Mouse (Mus musculus) telencephalon, adult 2 months (tissue): ENCODE measurements around the gene Ttll11.

Experiments used
- DNase-seq: peaks from one replicate; pipeline ENCODE4 v3.0.0-alpha.2; 2011; ENCODE audit warnings: low read depth, low spot score

The Ttll11 gene

GRCm38 (mm10) chr2:35899712-35900111 is 80.0 kb downstream of the Ttll11 start:
- no peak for DNase-seq

GRCm38 (mm10) chr2:35899135-35899474 is 80.6 kb downstream of the Ttll11 start:
- no peak for DNase-seq

DNA sequence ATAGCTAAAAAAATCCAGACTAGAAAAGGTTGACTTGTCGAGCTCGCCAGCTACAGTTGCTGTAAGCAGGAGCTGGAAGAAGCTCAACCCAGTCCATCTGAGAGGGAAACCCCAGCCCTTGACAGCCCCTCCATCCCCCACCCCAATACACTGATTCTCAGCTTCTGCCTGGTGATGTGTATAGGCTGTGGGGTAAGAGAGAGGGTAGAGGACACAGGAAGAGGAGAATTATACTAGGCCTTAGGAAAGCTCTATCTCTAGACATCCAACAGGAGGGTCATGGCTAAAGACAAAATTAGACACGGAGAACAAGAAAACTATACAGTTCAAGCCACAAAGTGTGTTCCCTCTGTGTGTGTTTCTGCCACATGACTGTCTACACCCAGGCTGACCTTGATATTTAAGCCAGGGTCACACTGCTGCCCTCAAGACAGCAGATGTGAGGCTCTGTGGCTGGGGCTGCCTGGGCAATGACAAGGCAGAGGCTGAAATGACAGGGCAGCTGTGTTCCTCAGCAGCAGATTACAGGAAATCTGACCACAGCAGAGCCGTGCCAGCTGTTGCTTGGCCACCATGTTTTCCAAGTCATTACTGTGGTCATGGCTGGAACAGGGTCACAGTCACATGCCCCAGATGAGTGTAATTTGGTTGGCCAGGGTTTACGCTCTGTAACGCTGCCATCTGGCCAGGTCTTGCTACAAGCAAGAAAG is 81.1 kb downstream of the Ttll11 start:
- no peak for DNase-seq

DNA sequence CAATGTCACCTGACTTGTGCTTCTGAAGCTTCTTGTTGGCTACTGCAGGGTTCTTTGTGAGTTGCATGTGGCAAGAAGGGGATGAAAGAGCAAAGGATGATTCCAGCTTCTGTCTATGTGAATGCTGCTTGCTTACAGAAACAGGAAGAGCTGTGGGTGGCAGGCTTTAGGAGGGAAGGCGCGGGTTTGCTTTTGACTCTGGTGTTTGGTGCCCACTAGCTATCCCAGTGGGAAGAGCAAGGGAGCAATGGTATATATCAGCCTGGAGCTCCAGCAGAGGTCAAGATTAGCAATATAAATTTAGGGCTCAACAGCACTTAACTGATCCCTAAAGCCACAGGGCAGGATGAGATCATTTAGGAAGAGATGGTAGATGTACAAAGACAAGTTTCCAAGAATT is 82.6 kb downstream of the Ttll11 start:
- no peak for DNase-seq

DNA sequence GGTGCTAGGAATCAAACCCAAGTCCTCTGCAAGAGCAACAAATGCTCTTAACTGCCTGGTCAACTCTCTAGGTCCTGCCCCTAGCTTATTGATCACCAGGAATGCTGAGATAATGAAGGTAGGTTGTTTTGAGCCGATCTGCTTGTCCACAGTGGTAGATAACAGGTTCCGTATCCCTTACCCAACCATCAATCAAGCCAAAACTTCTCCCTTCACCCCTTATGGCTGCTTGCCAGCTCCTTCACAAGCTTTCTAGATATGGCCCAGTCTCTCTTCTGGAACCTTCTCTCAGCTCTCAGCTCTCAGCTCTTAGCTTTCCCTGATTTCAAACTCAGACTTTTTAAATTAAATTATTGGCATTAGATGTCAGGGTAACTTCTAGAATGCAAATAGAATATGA is 85.2 kb downstream of the Ttll11 start:
- no peak for DNase-seq

DNA sequence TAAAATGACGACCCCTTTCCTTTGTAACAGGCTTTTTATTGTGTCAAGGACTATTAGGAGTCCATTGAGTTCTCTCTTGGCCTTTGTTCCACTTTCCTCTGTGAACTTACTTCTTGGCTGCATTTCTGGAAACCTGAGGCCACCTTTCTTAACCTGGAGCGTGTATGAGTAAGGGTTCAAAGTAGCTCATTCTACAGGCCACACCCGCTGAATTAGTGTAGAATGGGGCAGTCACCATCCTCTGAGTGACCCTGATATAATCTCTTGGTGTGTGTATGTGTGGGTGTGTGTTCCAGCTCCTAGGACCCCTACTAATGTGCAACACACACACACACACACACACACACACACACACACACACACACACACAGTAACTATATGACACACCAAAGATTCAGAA is 89.1 kb downstream of the Ttll11 start:
- DNase-seq, result no peak

GRCm38 (mm10) chr2:35889776-35890175 is 89.9 kb downstream of the Ttll11 start:
- no peak for DNase-seq

DNA sequence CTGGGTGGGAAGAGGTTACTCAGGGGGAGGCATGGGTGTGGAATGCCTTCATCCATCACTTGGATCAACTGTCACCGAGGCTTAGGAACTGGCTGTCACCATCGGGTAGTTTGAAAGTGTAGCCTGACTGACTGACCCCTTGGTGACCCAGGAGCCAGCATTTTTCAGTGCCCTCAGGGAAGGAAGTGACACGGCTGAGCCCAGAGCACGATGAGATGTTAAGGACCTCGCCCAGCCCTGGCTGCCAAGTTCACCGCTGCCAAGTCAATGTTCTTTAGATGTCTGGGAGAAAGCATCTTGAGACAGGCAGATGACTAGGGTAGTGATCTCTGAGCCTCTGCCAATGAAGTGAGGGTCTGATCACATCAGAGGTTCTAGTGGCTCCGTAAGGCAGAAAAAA is 95.4 kb downstream of the Ttll11 start:
- no peak for DNase-seq

- DNase-seq, result no peak
Observed at GRCm38 (mm10) chr2:35882336-35882987, 97.3 kb downstream of the Ttll11 start.

DNA sequence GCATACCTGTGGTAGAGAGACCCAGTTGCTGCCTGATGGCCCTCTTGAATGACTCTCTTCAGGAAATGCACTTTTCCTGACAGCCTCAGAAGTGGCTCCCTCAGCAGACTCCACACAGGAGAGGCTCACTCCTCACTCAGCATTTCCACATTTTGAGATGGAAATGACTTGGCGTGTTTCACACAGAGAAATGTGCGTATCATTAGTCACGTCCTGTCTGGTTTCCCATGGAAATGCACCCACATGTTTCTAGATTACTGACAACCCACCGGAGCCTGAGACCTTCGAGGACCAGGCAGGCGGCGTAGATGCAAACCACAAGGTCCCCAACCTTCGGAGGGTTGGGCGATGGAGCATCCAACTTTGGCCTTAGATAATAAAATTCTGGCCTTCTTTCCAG is 97.8 kb downstream of the Ttll11 start:
- no peak for DNase-seq

DNA sequence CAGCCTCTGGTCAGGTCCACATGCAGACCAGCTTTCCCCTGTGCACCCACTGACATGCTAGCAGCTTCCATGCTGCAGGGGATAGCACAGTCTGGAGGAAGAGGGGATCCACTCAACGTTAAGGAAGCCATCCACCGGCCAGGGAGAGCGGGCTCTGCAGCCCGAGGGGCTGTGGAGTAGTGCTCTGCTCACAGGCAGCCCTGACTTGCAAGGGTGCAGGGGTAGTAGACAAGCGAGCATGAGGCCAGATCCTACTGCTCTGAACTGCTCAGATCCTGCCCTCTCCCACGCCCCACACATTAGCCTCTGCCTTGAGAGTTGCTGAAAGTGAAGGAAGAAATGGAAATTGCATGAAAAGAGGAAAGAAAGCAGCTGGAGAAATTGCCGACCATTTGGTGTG is 99.4 kb downstream of the Ttll11 start:
- DNase-seq, result no peak

DNA sequence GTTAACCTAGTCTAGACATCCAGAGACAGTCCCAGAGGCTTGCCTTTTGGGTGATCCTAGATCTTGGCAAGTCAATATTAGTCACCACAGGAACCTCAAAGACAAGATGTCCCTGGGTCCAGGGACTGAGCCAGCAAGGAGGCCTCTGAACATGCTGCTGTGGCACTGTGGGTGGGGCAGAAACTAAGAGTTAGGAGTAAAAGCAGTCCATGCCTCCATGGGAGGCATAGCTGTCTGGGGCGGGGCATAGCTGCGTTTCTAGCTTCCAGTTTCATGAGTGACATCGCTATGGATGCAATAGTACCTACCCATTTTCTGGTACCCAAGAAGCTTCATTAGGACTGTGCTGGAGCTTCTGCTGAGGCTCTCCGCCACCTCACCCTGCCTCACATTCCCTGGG is 99.8 kb downstream of the Ttll11 start:
- DNase-seq, result no peak

- no peak for DNase-seq
Observed at GRCm38 (mm10) chr2:35878506-35878905, 101.2 kb downstream of the Ttll11 start.

DNA sequence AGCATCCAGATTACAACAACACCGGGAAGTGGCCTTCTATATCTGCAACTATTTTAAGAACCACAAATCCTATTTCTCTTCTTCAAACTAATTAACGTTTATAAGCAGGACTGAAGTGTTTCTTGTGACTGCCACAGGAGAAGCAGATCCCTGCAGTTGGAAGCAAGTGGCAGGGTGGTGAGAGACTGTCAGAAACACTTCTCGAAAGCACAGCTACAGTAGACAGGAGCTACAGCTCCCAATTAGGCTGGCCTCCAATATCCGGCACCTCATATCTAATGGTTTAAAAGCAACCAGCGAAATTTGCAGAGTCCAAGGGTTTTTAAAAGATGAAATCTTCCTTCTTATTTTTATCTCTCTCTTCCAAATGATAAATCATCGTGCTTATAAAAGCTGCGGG is 104.1 kb downstream of the Ttll11 start:
- no peak for DNase-seq

- DNase-seq, result no peak
Observed at GRCm38 (mm10) chr2:35874421-35874820, 105.3 kb downstream of the Ttll11 start.

- no peak for DNase-seq
Observed at GRCm38 (mm10) chr2:35869165-35869564, 110.5 kb downstream of the Ttll11 start.

DNA sequence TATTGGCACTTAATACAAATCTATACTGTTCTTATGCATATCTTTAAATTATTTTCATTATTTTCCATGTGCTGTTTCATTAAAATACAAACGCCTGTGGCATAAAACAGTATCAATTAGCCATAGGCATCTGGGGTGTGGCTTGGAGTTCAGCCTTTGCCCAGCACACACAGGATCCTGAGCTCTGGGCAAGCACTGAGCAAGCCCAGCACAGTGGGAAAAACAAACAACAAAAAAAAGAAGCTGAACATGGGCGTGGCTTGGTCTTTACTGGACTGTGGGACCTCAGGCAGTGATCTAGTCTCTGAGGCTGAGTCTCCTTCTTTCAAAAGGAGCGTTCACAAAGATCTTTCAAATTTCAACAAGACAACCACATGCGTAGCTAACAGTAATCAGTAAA is 116.4 kb downstream of the Ttll11 start:
- DNase-seq, result no peak

- DNase-seq, result no peak
Observed at GRCm38 (mm10) chr2:35861185-35861584, 118.5 kb downstream of the Ttll11 start.

DNA sequence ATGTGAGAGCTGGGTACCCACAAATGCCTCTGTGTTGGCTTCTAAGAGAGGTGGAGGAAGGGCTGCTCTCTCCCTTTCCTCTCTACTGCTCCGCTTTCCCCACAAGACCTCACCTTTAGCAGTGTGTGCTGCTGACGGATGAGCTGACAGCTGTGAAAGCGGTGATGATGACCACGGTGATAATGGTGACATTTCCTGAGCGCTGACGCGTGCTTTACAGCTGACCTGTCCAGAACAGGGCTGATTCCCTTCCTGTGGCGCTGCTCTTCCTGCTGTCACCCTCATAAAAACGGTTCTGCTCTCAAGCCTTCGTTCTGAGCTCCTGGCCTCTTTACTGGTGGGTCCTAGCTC is 119.3 kb downstream of the Ttll11 start:
- no peak for DNase-seq

- no peak for DNase-seq
Observed at GRCm38 (mm10) chr2:35859708-35860393, 119.9 kb downstream of the Ttll11 start.

DNA sequence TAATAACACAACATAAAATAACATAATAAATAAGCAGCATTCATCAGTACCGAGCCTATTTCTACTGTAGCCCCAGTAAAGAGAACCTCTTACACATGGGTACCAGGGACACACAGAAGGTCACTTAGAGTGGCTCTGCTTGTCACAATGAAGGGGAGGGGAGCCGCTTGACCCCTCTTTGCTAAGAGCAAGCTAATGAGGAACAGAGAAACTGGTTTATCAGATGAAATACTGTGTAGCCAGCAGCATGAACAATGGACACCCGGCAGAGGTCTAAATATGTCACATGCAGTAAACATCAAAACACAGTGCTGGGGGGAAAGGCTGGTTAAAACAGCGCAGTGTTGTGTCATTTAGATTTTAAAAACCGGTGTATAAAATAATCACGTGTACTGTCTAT is 121.4 kb downstream of the Ttll11 start:
- no peak for DNase-seq

DNA sequence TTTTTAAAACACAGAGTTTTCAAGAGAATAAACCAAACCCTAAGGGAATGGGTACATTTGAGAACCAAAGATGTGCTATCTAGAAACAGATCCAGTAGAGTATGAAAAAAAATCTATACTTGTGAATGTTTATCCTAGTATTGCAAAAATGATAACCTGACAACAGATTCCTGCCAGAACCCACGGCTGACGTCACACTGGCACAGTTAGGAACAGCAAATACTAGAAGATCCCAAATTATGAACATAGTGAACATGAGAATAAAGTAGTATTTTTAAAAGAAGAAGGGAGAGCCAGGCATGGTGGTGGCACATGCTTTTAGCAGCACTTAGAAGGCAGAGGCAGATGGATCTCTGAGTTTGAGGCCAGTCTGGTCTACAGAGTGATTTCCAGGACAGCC is 122.8 kb downstream of the Ttll11 start:
- no peak for DNase-seq

DNA sequence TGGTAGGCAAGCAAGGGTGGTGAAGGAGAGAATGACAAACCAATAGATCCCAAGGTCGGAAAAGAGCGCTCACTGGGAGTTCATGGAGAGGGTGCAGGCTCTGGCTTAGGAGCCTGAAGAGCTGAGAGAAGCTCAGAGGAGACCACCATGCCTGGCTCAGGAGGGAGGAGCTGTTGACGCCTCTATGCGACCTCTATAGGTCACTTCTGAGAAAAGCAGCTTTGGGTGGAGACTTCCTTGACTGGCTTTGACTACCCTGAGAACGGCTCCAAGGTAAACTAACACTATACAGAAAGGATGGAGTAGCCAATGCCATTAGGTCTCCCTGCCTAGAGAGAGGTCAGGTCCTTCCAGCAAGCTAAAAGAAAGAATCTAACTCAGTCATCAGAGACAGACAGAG is 124.8 kb downstream of the Ttll11 start:
- no peak for DNase-seq
